Mouse (Mus musculus) hindbrain, embryonic 11.5 days (tissue): ENCODE measurements around the gene Prkag2. TPM values are rescaled to one million over a fixed set of nuclear protein-coding genes. Genes with fewer than 3 reads are reported as not detected.
A peak's percentile ranks its signal among the peaks of the same experiment; 100 is the strongest.

Source experiments
- ATAC-seq: fragments of 200-750 bp; cut with Nextera tagmentation; 2 replicates; pipeline ENCODE4 v1.8.0; 2017; ENCODE audit warnings: mild to moderate bottlenecking, moderate TSS enrichment, moderate library complexity; ENCODE audit not compliant: low FRiP score
- DNase-seq: peaks from one replicate; pipeline ENCODE4 v3.0.0-alpha.2; 2015; ENCODE audit warnings: low spot score
- H3K27ac ChIP-seq: fragments of 300-500 bp; sonication (generic); 2 replicates; pipeline ENCODE4 v1.5.1; 2014; ENCODE audit warnings: mild to moderate bottlenecking, low read depth, low read length
- H3K27me3 ChIP-seq: fragments of 300-500 bp; sonication (generic); 2 replicates; pipeline ENCODE4 v1.6.1; 2014; ENCODE audit warnings: mild to moderate bottlenecking, low read length, moderate library complexity, mixed read lengths; ENCODE audit not compliant: control insufficient read depth, insufficient read depth
- H3K36me3 ChIP-seq: fragments of 300-500 bp; sonication (generic); 2 replicates; pipeline ENCODE4 v1.6.1; 2014; ENCODE audit warnings: mild to moderate bottlenecking, low read length, moderate library complexity, mixed read lengths; ENCODE audit not compliant: control insufficient read depth, insufficient read depth
- H3K4me1 ChIP-seq: fragments of 300-500 bp; sonication (generic); replicated peaks from 2 replicates; pipeline ENCODE4 v1.6.1; 2014; ENCODE audit warnings: low read length, mixed read lengths; ENCODE audit not compliant: control insufficient read depth, insufficient read depth
- H3K4me2 ChIP-seq: fragments of 300-500 bp; sonication (generic); replicated peaks from 2 replicates; pipeline ENCODE4 v1.6.1; 2014; ENCODE audit warnings: mild to moderate bottlenecking, low read depth, low read length
- H3K4me3 ChIP-seq: fragments of 300-500 bp; sonication (generic); 2 replicates; pipeline ENCODE4 v1.5.1; 2014; ENCODE audit warnings: low read depth, low read length
- H3K9ac ChIP-seq: fragments of 300-500 bp; sonication (generic); 2 replicates; pipeline ENCODE4 v1.6.1; 2014; ENCODE audit warnings: low read depth, low read length
- H3K9me3 ChIP-seq: fragments of 300-500 bp; sonication (generic); 2 replicates; pipeline ENCODE4 v1.6.1; 2016; ENCODE audit warnings: low read length; ENCODE audit not compliant: control insufficient read depth
- WGBS: fragments of 180-500 bp; shearing (Covaris S2); extraction: QIAGEN DNeasy Blood & Tissue Kit; methylation state at CpG from one replicate; pipeline ENCODE4 v1.1.7; 2014; 5-methylcytosine and 5-hydroxymethylcytosine counted together
- polyA plus RNA-seq: library from polyadenylated mRNA; unstranded; fragments of >200 nt; fragmentation: Nextera tagmentation; extraction: Ambion mirVana; gene quantifications from 2 replicates; pipeline ENCODE4 v1.2.1, GENCODE M21; 2014

The Prkag2 gene
- polyA plus RNA-seq, 1 experiment from 2014 or later = 56.7 TPM

GRCm38 (mm10) chr5:24989683-24990082, 110.8 kb downstream of the Prkag2 start:
- no peak overlapping the region for H3K4me2 ChIP-seq
- no peaks in the 10 kb centered on the region for H3K9me3 ChIP-seq
- no peaks in the 10 kb centered on the region; the same call in 1 of the 2 replicates for H3K4me1 ChIP-seq
- H3K9ac ChIP-seq = no peak overlapping the region
- ATAC-seq = no peak
- H3K27ac ChIP-seq = no peak overlapping the region
- DNase-seq = no peak
- no peaks in the 10 kb centered on the region for H3K27me3 ChIP-seq
- no peaks in the 10 kb centered on the region for H3K36me3 ChIP-seq
- 72% methylated on average over 3 of the region's 3 CpGs for WGBS
- no peak overlapping the region for H3K4me3 ChIP-seq

DNA sequence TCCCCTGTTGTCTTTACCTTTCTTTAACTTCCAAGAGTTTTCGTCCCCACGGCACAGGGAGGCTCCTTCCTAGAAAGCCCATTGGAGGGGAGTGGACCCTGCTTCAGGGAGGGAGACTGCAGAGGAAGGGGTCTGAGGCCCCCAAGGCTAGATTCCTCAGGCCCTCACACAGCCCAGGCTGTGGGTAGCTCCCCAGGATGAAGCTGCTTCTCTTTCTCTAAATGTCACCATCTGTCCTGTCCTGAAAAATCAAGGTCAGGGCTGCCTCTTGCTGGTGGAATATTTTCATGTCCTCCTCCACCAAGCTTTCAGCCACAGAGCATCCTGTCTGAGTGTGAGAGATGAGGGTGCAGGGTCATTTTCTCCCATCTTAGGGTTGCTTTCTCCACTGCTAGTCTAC, 113.5 kb downstream of the Prkag2 start:
- Histone ChIP-seq H3K4me1 (no peaks in the 10 kb centered on the region; the same call in 1 of the 2 replicates), H3K4me3 (no peak overlapping the region), H3K27ac (no peak overlapping the region), H3K36me3 (no peaks in the 10 kb centered on the region), H3K9me3 (no peaks in the 10 kb centered on the region), H3K9ac (no peak overlapping the region), H3K27me3 (no peaks in the 10 kb centered on the region), H3K4me2 (no peak overlapping the region)
- ATAC-seq = no peak
- 26% methylated on average over 2 of the region's 2 CpGs for WGBS
- DNase-seq = no peak

DNA sequence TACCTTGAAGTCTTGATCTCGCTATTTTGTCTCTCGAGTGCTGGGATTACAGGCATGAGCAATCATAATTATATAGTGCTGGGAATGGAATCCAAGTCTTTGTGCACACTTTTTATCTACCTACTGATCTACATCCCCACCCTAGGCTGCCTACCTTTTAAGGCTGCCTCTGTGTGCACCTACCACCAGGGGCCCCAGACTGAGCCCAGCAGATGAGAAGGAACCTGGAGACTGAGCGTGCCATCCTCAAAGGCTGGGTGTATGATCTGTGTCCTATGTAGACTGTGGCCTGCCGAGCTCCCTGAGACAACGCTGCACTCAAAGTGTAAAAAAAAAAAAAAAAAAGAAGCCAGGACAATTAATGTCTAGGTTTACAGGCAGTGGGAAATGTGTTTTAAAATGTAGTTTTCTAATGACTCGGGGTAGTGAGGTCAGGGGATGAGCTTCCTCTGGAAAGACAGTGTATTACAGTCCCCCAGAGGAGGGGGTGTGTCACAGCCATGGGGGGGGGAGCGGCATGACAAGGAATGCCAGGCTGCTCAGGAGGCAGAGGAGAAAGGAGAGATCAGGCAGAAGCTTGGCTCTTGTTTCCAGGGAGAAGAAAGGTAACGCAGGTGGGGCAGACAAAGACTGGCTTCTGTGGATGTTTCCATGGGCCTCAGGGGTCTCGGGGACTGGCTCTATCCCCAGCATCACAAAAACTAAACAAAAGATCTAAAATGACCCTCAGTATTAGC, 114.1 kb downstream of the Prkag2 start:
- WGBS = 60% methylated on average over 9 of the region's 9 CpGs

GRCm38 (mm10) chr5:24985434-24986176, 114.8 kb downstream of the Prkag2 start:
- Histone ChIP-seq H3K4me1 (no peaks in the 10 kb centered on the region; the same call in 1 of the 2 replicates), H3K27ac (0 out of 2 replicates have a peak overlapping the region, but pooled peaks have one; percentile 42), H3K9me3 (no peaks in the 10 kb centered on the region), H3K4me3 (no peak overlapping the region), H3K27me3 (no peaks in the 10 kb centered on the region), H3K9ac (no peak overlapping the region), H3K36me3 (no peaks in the 10 kb centered on the region), H3K4me2 (no peak overlapping the region)
- DNase-seq (no peak), ATAC-seq (no peak)
- WGBS = 74% methylated on average over 11 of the region's 11 CpGs

More for the DNA sequence above, 114.1 kb downstream of the Prkag2 start:
- no peak for DNase-seq
- H3K27ac ChIP-seq = no peak overlapping the region
- H3K4me3 ChIP-seq = no peak overlapping the region
- no peak for ATAC-seq
- H3K27me3 ChIP-seq = no peaks in the 10 kb centered on the region
- no peaks in the 10 kb centered on the region for H3K36me3 ChIP-seq
- H3K4me1 ChIP-seq = no peaks in the 10 kb centered on the region; the same call in 1 of the 2 replicates
- H3K4me2 ChIP-seq = no peak overlapping the region
- H3K9ac ChIP-seq = no peak overlapping the region
- H3K9me3 ChIP-seq = no peaks in the 10 kb centered on the region

DNA sequence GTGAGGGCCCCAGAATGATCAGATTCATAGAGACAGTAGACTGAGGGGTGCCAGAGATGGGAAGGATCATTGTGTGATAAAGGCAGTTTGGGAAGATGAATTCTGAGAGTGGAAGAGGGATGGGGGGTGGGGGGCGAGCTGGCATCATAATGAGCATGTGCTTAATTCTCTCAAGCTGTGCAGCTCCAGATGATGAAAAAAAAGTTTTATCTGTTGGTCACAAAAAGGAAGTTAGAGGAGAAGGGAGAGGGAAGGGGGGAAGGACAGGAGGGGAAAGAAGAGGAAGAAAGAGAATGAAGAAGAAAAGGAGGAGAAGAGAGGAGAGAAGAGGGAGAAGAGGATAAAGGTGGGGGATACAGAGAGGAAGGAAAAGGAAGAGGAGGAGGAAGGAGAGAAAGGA, 116.3 kb downstream of the Prkag2 start:
- Histone ChIP-seq H3K4me1 (no peaks in the 10 kb centered on the region; the same call in 1 of the 2 replicates), H3K9me3 (no peaks in the 10 kb centered on the region), H3K27me3 (no peaks in the 10 kb centered on the region), H3K4me3 (no peak overlapping the region), H3K27ac (no peak overlapping the region), H3K4me2 (no peak overlapping the region), H3K9ac (no peak overlapping the region), H3K36me3 (no peaks in the 10 kb centered on the region)
- 45% methylated on average over 1 of the region's 1 CpGs for WGBS
- DNase-seq (no peak), ATAC-seq (no peak)

DNA sequence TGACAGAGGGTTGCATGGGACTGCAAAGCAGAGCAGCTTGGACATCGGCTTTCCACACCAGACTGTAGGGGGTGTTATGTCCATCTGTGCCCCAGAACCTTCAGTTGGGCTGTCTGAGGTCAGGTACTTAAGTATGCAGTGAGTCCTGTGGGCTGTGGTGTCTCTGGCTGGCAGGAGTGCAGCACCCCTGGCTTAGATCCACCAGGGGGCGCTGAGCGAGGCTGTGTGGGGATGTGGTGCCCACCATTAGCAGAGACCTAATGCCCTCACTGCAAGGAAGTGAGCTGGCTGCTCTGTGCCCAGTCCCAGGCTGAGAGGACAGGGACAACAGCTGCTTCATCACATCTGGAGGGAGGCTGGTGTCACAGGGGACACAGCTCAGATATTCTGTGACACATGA, 116.9 kb downstream of the Prkag2 start:
- Histone ChIP-seq H3K4me3 (no peak overlapping the region), H3K9me3 (no peaks in the 10 kb centered on the region), H3K27me3 (no peaks in the 10 kb centered on the region), H3K4me1 (no peaks in the 10 kb centered on the region; the same call in 1 of the 2 replicates), H3K4me2 (no peak overlapping the region), H3K9ac (no peak overlapping the region), H3K36me3 (no peaks in the 10 kb centered on the region), H3K27ac (no peak overlapping the region)
- 14% methylated on average over 3 of the region's 3 CpGs for WGBS
- ATAC-seq = peak; percentile 47; the same call in 1 of the 2 replicates
- DNase-seq = peak; percentile 75

DNA sequence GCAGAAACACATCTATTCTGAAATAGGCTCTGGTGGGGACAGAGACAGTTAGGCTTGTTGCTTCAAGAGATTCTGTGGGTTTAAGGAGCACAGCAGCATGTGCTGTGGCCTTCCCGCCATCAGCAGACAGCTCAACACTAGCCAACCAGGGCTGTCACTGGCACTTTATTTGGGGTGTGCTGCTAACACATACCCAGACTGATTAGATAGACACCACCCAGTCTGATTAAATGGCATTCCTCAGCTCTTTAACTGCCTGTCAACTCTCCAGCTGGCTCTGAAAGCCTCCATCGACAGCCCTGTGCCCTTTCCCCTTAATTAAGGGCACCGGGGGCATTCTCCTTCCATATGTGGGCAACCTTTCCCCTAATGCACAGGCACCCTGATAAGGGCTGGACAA, 118.2 kb downstream of the Prkag2 start:
- Histone ChIP-seq H3K27ac (no peak overlapping the region), H3K36me3 (no peaks in the 10 kb centered on the region), H3K9me3 (no peaks in the 10 kb centered on the region), H3K27me3 (no peaks in the 10 kb centered on the region), H3K4me3 (no peak overlapping the region), H3K4me2 (no peak overlapping the region), H3K4me1 (no peaks in the 10 kb centered on the region; the same call in 1 of the 2 replicates), H3K9ac (no peak overlapping the region)
- WGBS = 79% methylated on average over 3 of the region's 3 CpGs
- DNase-seq (no peak), ATAC-seq (no peak)

GRCm38 (mm10) chr5:24981765-24982164, 118.7 kb downstream of the Prkag2 start:
- H3K9ac ChIP-seq = no peak overlapping the region
- H3K4me2 ChIP-seq = no peak overlapping the region
- no peaks in the 10 kb centered on the region for H3K27me3 ChIP-seq
- no peaks in the 10 kb centered on the region; the same call in 1 of the 2 replicates for H3K4me1 ChIP-seq
- H3K4me3 ChIP-seq = no peak overlapping the region
- DNase-seq (no peak), ATAC-seq (no peak)
- no peaks in the 10 kb centered on the region for H3K36me3 ChIP-seq
- no peak overlapping the region for H3K27ac ChIP-seq
- WGBS = 80% methylated on average over 6 of the region's 6 CpGs
- H3K9me3 ChIP-seq = no peaks in the 10 kb centered on the region
